Mouse (Mus musculus): ENCODE measurements around the gene Ahcyl2. TPM values are rescaled to one million over a fixed set of nuclear protein-coding genes. Genes with fewer than 3 reads are reported as not detected.
A peak's percentile ranks its signal among the peaks of the same experiment; 100 is the strongest.

Gene Ahcyl2
- total RNA-seq, 2 experiments from 2014 or later: 15.2 to 20.3 TPM

GRCm38 (mm10) chr6:29840008-29840407, 72.2 kb downstream of the Ahcyl2 start:
- no peak for ATAC-seq (replicated peaks; ENCODE audit: low FRiP score, poor library complexity, severe bottlenecking)

DNA sequence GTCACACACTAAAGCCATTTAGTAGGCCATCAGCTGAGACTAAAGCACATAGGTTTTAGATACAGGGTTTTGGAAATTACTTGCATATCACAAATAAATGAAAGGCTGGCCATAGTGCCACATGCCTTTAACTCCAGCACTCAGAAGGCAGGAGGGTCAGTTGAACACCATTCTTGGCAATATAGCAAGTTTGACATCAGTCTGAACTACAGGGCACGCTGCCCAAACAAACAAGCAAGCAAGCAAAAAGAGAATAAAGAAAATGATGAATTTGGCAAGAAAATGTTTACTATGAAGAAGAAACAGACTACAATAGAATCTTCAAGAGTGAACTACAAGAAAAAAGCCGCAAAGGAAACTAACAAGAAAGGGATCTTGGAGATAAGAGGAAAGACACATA, 73.7 kb downstream of the Ahcyl2 start:
- no peak for ATAC-seq (replicated peaks; ENCODE audit: low FRiP score, poor library complexity, severe bottlenecking)

- ATAC-seq (replicated peaks; ENCODE audit: low FRiP score, poor library complexity, severe bottlenecking): no peak
Observed at GRCm38 (mm10) chr6:29847643-29848166, 79.9 kb downstream of the Ahcyl2 start.

- ATAC-seq (replicated peaks; ENCODE audit: low FRiP score, poor library complexity, severe bottlenecking): no peak
Observed at GRCm38 (mm10) chr6:29848808-29849207, 81.0 kb downstream of the Ahcyl2 start.

DNA sequence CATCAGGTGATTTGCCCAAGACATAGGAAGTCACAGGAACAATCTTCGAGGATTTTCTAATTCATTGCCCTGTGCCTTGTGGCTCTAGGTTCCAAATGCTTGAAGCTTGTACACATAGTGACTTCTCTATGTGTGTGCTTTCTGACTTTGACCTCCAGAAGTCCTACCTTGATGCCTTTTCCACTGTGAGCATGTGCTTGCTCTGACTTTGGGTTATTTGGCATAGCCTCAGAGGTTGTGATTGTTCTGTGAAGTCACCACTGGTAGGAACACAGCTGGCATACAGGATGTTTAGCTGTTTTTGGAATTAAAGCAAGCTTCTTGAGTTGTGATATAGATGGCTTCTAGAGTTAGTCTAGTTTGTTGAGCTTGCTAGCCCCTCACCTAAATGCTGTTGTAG, 82.3 kb downstream of the Ahcyl2 start:
- ATAC-seq (replicated peaks; ENCODE audit: low FRiP score, poor library complexity, severe bottlenecking): no peak

GRCm38 (mm10) chr6:29850747-29851146, 82.9 kb downstream of the Ahcyl2 start:
- ATAC-seq (replicated peaks; ENCODE audit: low FRiP score, poor library complexity, severe bottlenecking): no peak

DNA sequence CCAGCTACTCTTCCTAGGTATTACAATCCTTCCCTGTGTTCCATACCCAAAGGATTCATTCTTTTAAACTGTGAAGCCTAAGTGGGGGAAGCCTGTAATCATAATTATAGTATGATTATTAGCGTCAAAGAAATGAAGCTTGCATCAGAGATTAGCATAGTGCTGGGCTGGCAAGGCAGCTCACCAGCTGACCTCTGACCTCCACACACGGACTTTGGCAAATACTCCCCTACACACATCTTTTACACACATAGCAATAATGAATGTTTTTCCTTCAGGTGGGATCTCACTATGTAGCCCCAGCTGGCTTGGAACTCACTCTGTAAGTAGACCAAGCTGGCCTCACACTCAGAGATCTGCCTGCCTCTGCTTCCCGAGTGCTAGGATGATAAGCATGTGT, 84.1 kb downstream of the Ahcyl2 start:
- ATAC-seq (replicated peaks; ENCODE audit: low FRiP score, poor library complexity, severe bottlenecking): no peak

DNA sequence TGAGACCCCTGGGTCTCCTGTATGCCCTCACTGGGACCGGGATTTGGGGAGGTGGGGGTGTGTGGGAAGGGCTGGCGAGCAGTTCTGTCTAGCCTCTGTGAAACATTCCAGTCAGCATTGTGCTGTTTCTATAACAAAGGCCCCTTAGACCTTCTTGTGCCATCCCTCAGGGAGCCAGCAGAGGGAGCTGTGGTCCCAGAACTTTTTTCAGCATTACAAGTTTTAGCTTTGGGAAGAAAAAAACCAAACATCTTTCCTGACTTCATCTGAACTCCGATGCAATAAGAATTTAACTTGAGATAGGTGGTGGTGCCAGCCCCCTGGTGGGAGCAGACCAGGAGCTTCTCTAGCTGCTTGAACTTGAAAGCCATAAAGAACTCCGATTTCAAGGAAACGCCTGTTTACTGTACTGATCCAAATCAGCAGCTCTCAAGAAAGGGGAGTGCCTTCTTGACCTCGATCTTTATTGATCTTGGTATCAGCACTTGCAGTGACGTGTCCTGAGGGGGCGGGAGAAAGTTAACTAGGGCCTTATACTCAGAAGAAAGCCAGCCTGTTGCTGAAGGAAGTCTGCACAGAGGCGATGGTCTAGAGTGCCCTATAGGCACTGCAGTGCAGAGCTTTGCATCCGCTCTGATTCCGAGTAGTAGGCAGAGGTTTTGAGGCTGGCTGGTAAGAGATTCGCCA, 85.5 kb downstream of the Ahcyl2 start:
- ATAC-seq (replicated peaks; ENCODE audit: low FRiP score, poor library complexity, severe bottlenecking): peak; percentile 56; the same call in 1 of the 2 replicates

- ATAC-seq (replicated peaks; ENCODE audit: low FRiP score, poor library complexity, severe bottlenecking): 0 out of 2 replicates have a peak, but pooled peaks have one; percentile 39
Observed at GRCm38 (mm10) chr6:29853900-29854390, 86.1 kb downstream of the Ahcyl2 start.

DNA sequence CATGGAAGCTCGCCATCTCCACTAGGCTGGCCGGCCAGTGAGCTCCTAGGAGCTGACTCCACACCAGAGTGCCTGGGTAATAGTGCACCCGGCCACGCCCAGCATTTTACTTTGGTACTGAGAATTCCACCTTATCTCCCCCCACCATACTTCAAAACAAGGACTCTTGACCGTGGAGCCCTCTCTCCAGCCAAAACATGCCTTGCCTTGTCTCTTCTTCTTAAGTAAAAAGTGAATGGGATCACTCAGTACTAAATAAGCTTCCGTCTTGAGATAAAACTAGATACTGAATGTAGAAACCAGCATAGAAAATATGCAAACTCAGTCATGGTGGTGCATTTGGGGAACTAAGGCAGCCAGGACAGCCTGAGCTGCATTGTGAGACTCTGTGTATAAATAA, 90.8 kb downstream of the Ahcyl2 start:
- no peak for ATAC-seq (replicated peaks; ENCODE audit: low FRiP score, poor library complexity, severe bottlenecking)

GRCm38 (mm10) chr6:29859344-29859743, 91.5 kb downstream of the Ahcyl2 start:
- no peak for ATAC-seq (replicated peaks; ENCODE audit: low FRiP score, poor library complexity, severe bottlenecking)

GRCm38 (mm10) chr6:29860238-29860637, 92.4 kb downstream of the Ahcyl2 start:
- peak; percentile 95 for ATAC-seq (replicated peaks; ENCODE audit: low FRiP score, poor library complexity, severe bottlenecking)

DNA sequence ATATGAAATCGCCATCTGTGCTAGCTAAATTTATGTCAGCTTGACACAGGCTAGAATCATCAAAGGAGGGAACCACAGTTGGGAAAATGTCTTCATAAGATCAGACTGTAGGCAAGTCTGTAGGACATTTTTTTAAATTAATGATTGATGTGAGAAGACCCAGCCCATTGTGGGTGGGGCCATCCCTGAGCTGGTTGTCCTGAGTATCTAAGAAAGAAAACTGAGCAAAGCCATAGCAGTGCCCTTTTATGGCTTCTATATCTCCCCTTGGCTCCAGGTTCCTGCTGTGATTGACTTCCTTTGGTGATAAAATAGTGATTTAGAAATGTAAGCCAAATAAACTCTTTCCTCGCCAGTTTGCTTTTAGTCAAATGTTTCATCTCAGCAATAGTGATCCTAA, 97.1 kb downstream of the Ahcyl2 start:
- no peak for ATAC-seq (replicated peaks; ENCODE audit: low FRiP score, poor library complexity, severe bottlenecking)

DNA sequence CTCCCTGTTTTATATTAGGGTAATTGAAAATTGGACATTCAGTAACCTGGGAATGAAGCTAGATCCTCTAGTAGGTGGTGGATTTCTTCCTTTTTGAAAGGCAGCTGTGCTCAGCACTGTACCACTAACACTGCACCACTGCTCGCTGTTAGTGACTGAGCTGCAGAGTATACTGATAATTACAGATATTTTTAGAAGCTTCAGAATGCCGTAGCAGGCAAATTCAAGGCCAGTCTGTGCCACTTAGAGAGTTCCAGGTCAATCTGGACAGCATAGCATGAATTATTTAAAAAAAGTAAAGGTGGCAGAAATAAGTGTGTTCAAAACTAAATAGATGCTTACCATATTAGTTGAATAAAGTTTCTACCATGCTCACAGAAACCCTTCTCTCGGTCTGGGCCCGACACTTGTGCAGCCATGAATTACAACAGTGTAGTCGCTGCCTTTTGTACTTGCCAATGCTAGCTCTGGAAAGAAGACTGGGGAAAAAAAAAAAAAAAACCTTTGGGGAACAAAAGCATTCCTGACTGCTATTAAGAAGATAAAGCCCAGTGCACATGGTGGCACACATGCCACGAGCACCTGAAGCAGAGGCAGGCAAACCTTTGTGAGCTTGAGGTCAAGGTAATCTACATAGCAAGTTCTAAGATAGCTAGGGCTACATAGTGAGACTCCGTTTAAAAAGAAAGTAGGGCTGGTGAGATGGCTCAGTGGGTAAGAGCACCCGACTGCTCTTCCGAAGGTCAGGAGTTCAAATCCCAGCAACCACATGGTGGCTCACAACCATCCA, 99.3 kb downstream of the Ahcyl2 start:
- ATAC-seq (replicated peaks; ENCODE audit: low FRiP score, poor library complexity, severe bottlenecking): no peak

- ATAC-seq (replicated peaks; ENCODE audit: low FRiP score, poor library complexity, severe bottlenecking): no peak
Observed at GRCm38 (mm10) chr6:29868341-29868895, 100.6 kb downstream of the Ahcyl2 start.

- no peak for ATAC-seq (replicated peaks; ENCODE audit: low FRiP score, poor library complexity, severe bottlenecking)
Observed at GRCm38 (mm10) chr6:29873654-29874053, 105.8 kb downstream of the Ahcyl2 start.

DNA sequence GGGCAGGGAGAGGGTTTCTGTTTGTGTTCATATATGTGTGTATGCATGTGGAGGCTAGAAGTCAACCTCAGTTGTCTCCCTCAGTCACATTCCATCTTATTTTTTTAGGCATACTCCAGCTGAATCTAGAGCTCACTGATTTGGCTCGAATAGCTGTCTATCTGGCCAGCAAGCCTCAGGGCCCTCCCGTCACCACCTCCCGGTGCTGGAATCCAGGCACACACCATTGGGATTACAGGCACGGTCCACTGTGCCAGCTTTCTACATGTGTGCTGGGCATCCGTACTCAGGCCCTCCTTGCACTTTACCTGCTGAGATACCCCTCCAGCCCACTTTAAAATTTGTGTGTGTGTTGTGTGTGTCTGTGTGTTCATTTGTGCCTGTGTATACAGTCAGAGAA, 107.8 kb downstream of the Ahcyl2 start:
- ATAC-seq (replicated peaks; ENCODE audit: low FRiP score, poor library complexity, severe bottlenecking): no peak

GRCm38 (mm10) chr6:29876782-29877181, 109.0 kb downstream of the Ahcyl2 start:
- ATAC-seq (replicated peaks; ENCODE audit: low FRiP score, poor library complexity, severe bottlenecking): no peak

GRCm38 (mm10) chr6:29879579-29879978, 111.8 kb downstream of the Ahcyl2 start:
- ATAC-seq (replicated peaks; ENCODE audit: low FRiP score, poor library complexity, severe bottlenecking): no peak

- no peak for ATAC-seq (replicated peaks; ENCODE audit: low FRiP score, poor library complexity, severe bottlenecking)
Observed at GRCm38 (mm10) chr6:29880796-29881195, 113.0 kb downstream of the Ahcyl2 start.

GRCm38 (mm10) chr6:29881936-29882335, 114.1 kb downstream of the Ahcyl2 start:
- ATAC-seq (replicated peaks; ENCODE audit: low FRiP score, poor library complexity, severe bottlenecking): no peak
